Mouse (Mus musculus) megakaryocyte, embryonic 14.5 days (primary cell): Measurements from ENCODE around the gene Rnaset2b. TPM values are rescaled to one million over a fixed set of nuclear protein-coding genes. Genes with fewer than 3 reads are reported as not detected.
"Not testable (repeated sequence)": the region's sequence is repeated elsewhere in the genome, so short reads cannot be mapped to it uniquely, and the experiment has no call there.

Experiments
- H3K27me3 ChIP-seq: replicated peaks from 2 replicates; pipeline ENCODE3; 2012; ENCODE audit warnings: inconsistent platforms
- H3K36me3 ChIP-seq: replicated peaks from 2 replicates; pipeline ENCODE3; 2012; ENCODE audit warnings: low read length, inconsistent platforms, mixed read lengths
- H3K4me1 ChIP-seq: 2 replicates; pipeline ENCODE4 v1.6.1; 2012; ENCODE audit warnings: inconsistent platforms
- H3K4me3 ChIP-seq: replicated peaks from 2 replicates; pipeline ENCODE3; 2012; ENCODE audit warnings: moderate library complexity, mild to moderate bottlenecking, inconsistent platforms
- H3K9me3 ChIP-seq: 2 replicates; pipeline ENCODE4 v1.6.1; 2012; ENCODE audit warnings: inconsistent platforms
- polyA plus RNA-seq: library from polyadenylated mRNA; stranded (reverse); fragments of >175 nt; gene quantifications from 2 replicates; pipeline ENCODE4 v1.2.3, GENCODE M21; 2012; ENCODE audit warnings: low replicate concordance; ENCODE audit not compliant: insufficient read depth

Rnaset2b gene
- polyA plus RNA-seq, 1 experiment, result 598 TPM

GRCm38 (mm10) chr17:6972836-6973396 is 2.5 kb downstream of the Rnaset2b start:
- H3K4me3 ChIP-seq, H3K9me3 ChIP-seq, H3K36me3 ChIP-seq, H3K27me3 ChIP-seq, H3K4me1 ChIP-seq: not testable (repeated sequence)

GRCm38 (mm10) chr17:6974985-6975384 is 4.6 kb downstream of the Rnaset2b start:
- not testable (repeated sequence) for H3K4me1 ChIP-seq, H3K9me3 ChIP-seq, H3K27me3 ChIP-seq, H3K36me3 ChIP-seq, H3K4me3 ChIP-seq

- not testable (repeated sequence) for H3K9me3 ChIP-seq, H3K36me3 ChIP-seq, H3K4me1 ChIP-seq, H3K27me3 ChIP-seq
- H3K4me3 ChIP-seq, result peak within 1 kb of the TSS; percentile 59
These were observed 8.1 kb downstream of the Rnaset2b start, which contains the start of gene Gm49721 for GRCm38 (mm10) chr17:6978287-6979248. TSS of gene Gm49721 (plus strand) at chr17:6978904.

DNA sequence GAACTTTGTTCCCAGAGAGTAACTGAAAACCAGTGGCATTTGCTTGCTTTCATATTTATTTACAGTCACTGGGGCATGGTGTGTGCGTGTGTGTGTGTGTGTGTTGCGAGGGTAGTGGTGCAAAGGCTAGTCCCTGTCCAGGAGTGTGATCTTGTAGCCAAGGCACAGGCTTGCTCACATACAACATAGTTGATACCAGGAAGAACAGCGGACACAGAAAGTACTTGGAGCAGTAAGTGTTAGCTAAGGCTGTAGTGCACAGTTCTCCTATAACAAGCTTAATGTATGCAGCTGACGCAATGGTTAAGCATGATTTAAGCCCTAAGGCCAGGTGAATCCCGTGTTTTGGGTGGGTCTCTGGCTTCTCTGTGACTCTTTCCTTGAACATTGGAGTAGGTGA is 8.9 kb downstream of the Rnaset2b start:
- peak overlapping the region; percentile 59 for H3K4me3 ChIP-seq
- H3K4me1 ChIP-seq, H3K9me3 ChIP-seq, H3K27me3 ChIP-seq, H3K36me3 ChIP-seq: not testable (repeated sequence)

GRCm38 (mm10) chr17:6980144-6980543 is 9.7 kb downstream of the Rnaset2b start:
- not testable (repeated sequence) for H3K27me3 ChIP-seq, H3K9me3 ChIP-seq, H3K4me1 ChIP-seq

GRCm38 (mm10) chr17:6986118-6986517 is 15.7 kb downstream of the Rnaset2b start:
- H3K27me3 ChIP-seq, H3K4me1 ChIP-seq, H3K36me3 ChIP-seq, H3K4me3 ChIP-seq, H3K9me3 ChIP-seq: not testable (repeated sequence)

More at GRCm38 (mm10) chr17:6980144-6980543, 9.7 kb downstream of the Rnaset2b start:
- not testable (repeated sequence) for H3K36me3 ChIP-seq, H3K4me3 ChIP-seq

DNA sequence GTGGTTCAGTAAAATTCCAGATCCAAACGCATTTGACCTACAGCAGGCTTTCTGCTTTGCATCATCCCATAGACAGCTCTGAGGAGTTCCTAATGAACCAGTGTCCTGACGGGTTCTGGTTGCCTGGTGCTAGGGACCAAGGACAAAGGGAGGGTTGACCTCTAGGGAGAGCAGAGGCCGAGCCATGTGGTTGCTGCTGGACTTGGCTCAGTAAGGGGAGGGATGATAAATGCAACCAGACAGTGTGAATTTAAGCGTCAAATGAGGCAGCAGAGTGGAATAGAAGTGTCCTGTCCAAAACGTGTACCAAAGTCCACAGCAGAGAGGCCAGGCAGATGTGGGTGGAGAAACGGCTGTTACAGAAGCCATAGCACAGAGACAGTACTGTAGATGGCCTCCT is 25.1 kb downstream of the Rnaset2b start:
- H3K4me1 ChIP-seq, H3K9me3 ChIP-seq, H3K27me3 ChIP-seq, H3K36me3 ChIP-seq, H3K4me3 ChIP-seq: not testable (repeated sequence)

DNA sequence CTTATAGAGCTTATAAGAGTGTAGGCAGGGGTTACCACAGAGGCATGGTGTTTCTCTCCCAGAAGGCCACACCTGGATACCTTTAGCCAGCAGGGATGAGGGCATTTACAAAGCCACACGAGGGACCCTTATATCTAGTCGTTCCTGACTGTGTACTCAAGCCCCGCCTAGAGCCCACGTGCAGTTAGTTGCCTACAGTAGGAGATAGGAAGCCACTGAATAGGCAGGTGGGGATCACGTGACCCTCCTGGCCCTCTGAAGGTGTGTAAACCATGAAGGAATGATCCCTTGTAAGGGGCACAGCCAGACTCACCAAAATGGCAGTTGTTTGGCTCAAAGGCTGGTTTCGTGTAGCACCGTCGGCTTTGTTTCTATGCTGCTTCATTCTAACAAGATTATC is 26.4 kb downstream of the Rnaset2b start:
- not testable (repeated sequence) for H3K4me3 ChIP-seq, H3K9me3 ChIP-seq, H3K36me3 ChIP-seq, H3K27me3 ChIP-seq, H3K4me1 ChIP-seq

DNA sequence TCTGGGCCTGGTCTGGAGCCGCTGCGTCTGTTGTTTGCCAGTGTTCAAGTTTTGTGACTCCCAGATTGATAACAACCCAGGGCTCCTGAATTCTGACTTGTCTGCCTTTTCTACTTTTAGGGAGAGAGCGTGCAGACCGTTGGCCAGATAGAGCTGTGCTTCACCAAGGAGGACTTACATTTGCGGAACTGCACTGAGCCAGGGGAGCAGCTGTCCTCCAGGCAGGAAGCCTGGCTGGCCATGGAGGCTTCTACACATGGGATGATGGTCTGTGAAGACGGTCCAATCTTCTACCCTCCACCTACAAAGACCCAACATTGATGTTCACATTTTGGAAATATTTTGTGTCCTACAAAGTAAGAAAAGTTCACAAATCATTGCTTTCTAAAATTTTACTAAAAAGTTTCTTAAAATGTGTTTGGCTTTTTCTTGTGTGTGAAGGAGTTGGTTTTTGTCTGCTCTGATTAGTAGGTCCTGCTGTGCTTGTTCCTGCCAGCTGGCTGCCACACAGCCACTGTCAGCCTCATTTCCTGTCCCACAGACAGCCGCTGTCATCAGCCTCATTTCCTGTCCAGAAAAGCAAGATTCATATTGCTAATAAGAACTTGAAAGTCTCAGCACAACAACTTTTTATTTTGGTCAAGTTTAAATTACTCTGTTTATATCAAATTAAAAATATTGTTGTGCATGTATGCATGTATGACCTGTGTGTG is 27.5 kb downstream of the Rnaset2b start:
- not testable (repeated sequence) for H3K9me3 ChIP-seq, H3K27me3 ChIP-seq, H3K36me3 ChIP-seq, H3K4me1 ChIP-seq, H3K4me3 ChIP-seq

DNA sequence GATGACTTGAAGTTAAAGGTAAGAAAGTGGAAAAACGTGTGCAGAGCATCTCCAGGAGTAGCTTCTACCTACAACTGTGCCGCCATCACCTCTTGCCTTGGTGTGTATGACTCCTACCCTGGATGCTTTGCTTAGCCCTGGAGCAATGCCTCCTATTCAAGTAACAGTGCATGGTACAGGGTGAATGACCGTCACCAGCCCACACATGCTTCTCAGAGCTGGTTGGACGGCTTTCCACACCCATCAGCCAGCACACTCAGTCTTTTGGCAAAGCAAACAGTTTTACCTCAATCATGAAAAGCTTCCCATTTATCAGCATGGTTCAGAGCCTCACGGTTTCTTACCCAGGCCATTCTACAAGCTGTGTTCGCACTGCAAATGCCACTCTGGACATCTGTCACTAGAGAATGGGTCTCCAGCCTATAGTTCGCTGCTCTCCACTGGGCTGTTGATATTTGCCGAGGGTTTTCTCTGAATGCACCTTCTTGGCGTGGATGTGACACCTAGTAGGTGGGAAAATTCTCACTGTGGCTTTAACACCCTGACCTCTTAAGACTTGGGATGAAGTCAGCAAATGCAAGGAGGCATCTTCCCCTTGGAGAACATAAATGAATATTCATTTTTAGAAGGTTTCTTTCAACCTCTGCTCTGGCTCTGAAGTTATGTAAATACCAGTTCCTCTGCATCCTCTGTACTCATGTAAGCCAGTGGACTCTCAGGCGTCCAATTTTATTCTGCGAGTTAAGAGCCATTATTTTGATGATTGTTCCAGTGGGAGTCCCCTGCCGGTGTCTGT is 31.6 kb downstream of the Rnaset2b start:
- not testable (repeated sequence) for H3K36me3 ChIP-seq, H3K4me3 ChIP-seq, H3K9me3 ChIP-seq, H3K4me1 ChIP-seq, H3K27me3 ChIP-seq

DNA sequence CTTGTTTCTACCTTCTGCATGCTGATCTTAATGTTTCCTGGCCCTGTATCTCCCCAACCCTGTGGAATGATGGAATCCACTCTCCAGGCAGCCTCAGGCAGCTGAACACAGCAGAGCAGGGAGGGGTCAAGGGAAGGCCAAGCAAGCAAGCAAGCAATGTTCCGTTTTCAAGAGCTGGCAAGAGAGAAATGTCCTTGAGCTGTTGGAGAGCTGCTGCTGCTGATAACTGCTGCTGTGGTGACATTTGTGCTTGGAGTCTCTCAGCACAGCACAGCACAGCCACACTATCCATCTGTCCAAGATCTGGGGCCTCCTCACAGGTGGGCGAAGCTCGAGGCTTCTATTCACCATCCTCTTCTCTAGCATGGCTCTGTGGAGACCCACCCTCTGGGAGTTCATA is 33.0 kb downstream of the Rnaset2b start:
- not testable (repeated sequence) for H3K4me1 ChIP-seq, H3K27me3 ChIP-seq, H3K4me3 ChIP-seq, H3K36me3 ChIP-seq, H3K9me3 ChIP-seq

DNA sequence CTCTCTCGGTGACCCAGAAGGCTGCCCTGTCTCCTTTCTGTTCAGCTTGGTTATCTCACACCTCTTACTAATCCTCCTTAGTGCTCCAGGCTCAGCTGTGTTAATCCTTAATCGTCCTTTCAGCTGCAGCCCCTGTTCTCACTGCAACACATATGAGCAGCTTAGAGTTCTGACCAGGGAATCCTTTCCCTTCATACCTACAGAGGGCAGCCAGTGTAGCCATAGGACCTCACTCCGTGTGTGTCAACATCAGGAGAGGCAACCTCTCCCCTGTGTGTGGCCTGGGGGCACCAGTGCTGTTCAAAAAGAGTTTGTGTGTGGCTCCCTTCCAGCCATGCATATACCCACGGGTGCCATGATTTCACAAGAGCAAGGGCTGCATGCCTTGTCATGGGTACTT is 35.2 kb downstream of the Rnaset2b start:
- H3K4me3 ChIP-seq, H3K4me1 ChIP-seq, H3K36me3 ChIP-seq: not testable (repeated sequence)

DNA sequence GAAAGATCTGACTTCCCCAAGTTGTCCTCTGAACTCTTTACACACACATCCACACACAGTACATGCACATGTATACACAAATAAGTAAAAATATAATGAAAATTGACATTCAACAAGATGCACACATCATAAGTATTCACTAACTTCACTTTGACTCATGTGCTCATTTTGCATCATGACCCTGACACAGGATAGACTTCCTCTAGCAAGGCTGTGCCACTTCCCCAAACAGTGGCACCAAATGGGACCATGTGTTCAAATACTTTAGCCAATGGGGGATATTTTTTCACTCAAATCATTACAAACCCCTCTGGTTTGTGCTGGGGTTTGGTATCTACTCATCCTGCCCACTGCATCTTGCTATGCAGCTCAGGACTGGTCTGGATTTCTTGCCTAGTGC is 38.5 kb downstream of the Rnaset2b start:
- H3K36me3 ChIP-seq, H3K4me1 ChIP-seq: not testable (repeated sequence)

More for the DNA sequence above, 35.2 kb downstream of the Rnaset2b start:
- not testable (repeated sequence) for H3K27me3 ChIP-seq, H3K9me3 ChIP-seq

GRCm38 (mm10) chr17:7009440-7009839 is 39.0 kb downstream of the Rnaset2b start:
- H3K36me3 ChIP-seq, H3K4me1 ChIP-seq, H3K4me3 ChIP-seq, H3K9me3 ChIP-seq, H3K27me3 ChIP-seq: not testable (repeated sequence)

More for the DNA sequence above, 38.5 kb downstream of the Rnaset2b start:
- not testable (repeated sequence) for H3K9me3 ChIP-seq, H3K27me3 ChIP-seq, H3K4me3 ChIP-seq

GRCm38 (mm10) chr17:7009901-7010300 is 39.5 kb downstream of the Rnaset2b start:
- not testable (repeated sequence) for H3K9me3 ChIP-seq, H3K4me3 ChIP-seq, H3K27me3 ChIP-seq, H3K36me3 ChIP-seq, H3K4me1 ChIP-seq
